Mouse (Mus musculus) v-Abl transformed pro-B cells (cell line): ENCODE measurements around the gene Dlgap4.

ENCODE experiments used
- in situ Hi-C, 2 experiments: fragments of 400-800 bp; cut with MboI; formaldehyde crosslinking; loops; one replicate each; pipeline ENCODE4 v1.15.1; 2025; ENCODE audit not compliant: unreplicated experiment in 2 of 2

Gene Dlgap4

GRCm38 (mm10) chr2:156613541-156614257, at the start of gene Dlgap4:
Gene Dlgap4, plus strand, starts transcription at chr2:156613705.
- in situ Hi-C loops: no loop called here

- in situ Hi-C loops: no loop called here
Measured at GRCm38 (mm10) chr2:156566512-156566911, 47.0 kb upstream of the Dlgap4 start.

- in situ Hi-C loops: no loop called here
Measured at GRCm38 (mm10) chr2:156568647-156569046, 44.9 kb upstream of the Dlgap4 start.

GRCm38 (mm10) chr2:156569261-156569660, 44.2 kb upstream of the Dlgap4 start:
- in situ Hi-C loops: no loop called here

GRCm38 (mm10) chr2:156571521-156571920, 42.0 kb upstream of the Dlgap4 start:
- in situ Hi-C loops: no loop called here

GRCm38 (mm10) chr2:156576850-156577587, 36.5 kb upstream of the Dlgap4 start:
- in situ Hi-C loops: no loop called here

GRCm38 (mm10) chr2:156580507-156580906, 33.0 kb upstream of the Dlgap4 start:
- in situ Hi-C loops: no loop called here

- in situ Hi-C loops: no loop called here
Measured at GRCm38 (mm10) chr2:156581244-156581643, 32.3 kb upstream of the Dlgap4 start.

- in situ Hi-C loops: no loop called here
Measured at GRCm38 (mm10) chr2:156582887-156583286, 30.6 kb upstream of the Dlgap4 start.

- in situ Hi-C loops: no loop called here
Measured at GRCm38 (mm10) chr2:156584154-156584796, 29.2 kb upstream of the Dlgap4 start.

GRCm38 (mm10) chr2:156584797-156585471, 28.6 kb upstream of the Dlgap4 start:
- in situ Hi-C loops: no loop called here

- in situ Hi-C loops: no loop called here
Measured at GRCm38 (mm10) chr2:156589481-156589880, 24.0 kb upstream of the Dlgap4 start.

- in situ Hi-C loops: no loop called here
Measured at GRCm38 (mm10) chr2:156594987-156595490, 18.5 kb upstream of the Dlgap4 start.

- in situ Hi-C loops: no loop called here
Measured at GRCm38 (mm10) chr2:156602581-156602980, 10.9 kb upstream of the Dlgap4 start.

- in situ Hi-C loops: no loop called here
Measured at GRCm38 (mm10) chr2:156603671-156604070, 9.8 kb upstream of the Dlgap4 start.

GRCm38 (mm10) chr2:156605144-156605543, 8.4 kb upstream of the Dlgap4 start:
- in situ Hi-C loops: no loop called here

- in situ Hi-C loops: no loop called here
Measured at GRCm38 (mm10) chr2:156605971-156606370, 7.5 kb upstream of the Dlgap4 start.

GRCm38 (mm10) chr2:156613081-156613540, 394 bp upstream of the Dlgap4 start:
- in situ Hi-C loops: no loop called here

- in situ Hi-C loops: no loop called here
Measured at GRCm38 (mm10) chr2:156614258-156614556, 702 bp downstream of the Dlgap4 start.

GRCm38 (mm10) chr2:156614661-156615654, 1.5 kb downstream of the Dlgap4 start:
- in situ Hi-C loops: no loop called here
